Mouse (Mus musculus) skeletal muscle tissue, postnatal 0 days (tissue): Measurements from ENCODE around the gene Gm3182. TPM values are rescaled to one million over a fixed set of nuclear protein-coding genes. Genes with fewer than 3 reads are reported as not detected.

Experiments used
- polyA plus RNA-seq: library from polyadenylated mRNA; unstranded; fragments of >200 nt; fragmentation: Nextera tagmentation; extraction: Ambion mirVana; gene quantifications from 2 replicates; pipeline ENCODE4 v1.2.1, GENCODE M21; 2015

Gm3182 gene
- polyA plus RNA-seq = not detected in 2 replicates

GRCm38 (mm10) chr14:4481445-4481844 lies at the start of gene Gm3182:
Gene Gm3182, plus strand, starts transcription at chr14:4481745.

Other genes starting within 250 kb of the Gm3182 start
- gene Gm3138, start 232.1 kb upstream of the Gm3182 start, polyA plus RNA-seq = not detected in 2 replicates
- not detected in 2 replicates for gene Gm3149, start 164.5 kb upstream of the Gm3182 start, polyA plus RNA-seq
- gene 2610042L04Rik, start 147.0 kb upstream of the Gm3182 start, polyA plus RNA-seq = 0.17 and 0.19 TPM in 2 replicates
- gene Gm3159, start 84.2 kb upstream of the Gm3182 start, polyA plus RNA-seq = not detected in 2 replicates
- not detected in 2 replicates for gene Gm3164, start 66.3 kb upstream of the Gm3182 start, polyA plus RNA-seq
- not detected in 2 replicates for gene Gm3173, start 50.8 kb upstream of the Gm3182 start, polyA plus RNA-seq
- not detected in 2 replicates for gene Gm3047, start 73.7 kb downstream of the Gm3182 start, polyA plus RNA-seq
- gene Gm8159, start 150.6 kb downstream of the Gm3182 start, polyA plus RNA-seq = not detected in 2 replicates
- gene Gm3239, start 182.4 kb downstream of the Gm3182 start, polyA plus RNA-seq = not detected in 2 replicates
- gene Gm7876, start 227.5 kb downstream of the Gm3182 start, polyA plus RNA-seq = not detected in 2 replicates
- gene Gm3252, start 245.0 kb downstream of the Gm3182 start, polyA plus RNA-seq = 0.27 and 0.50 TPM in 2 replicates